Mouse (Mus musculus) heart, embryonic 10.5 days (tissue): ENCODE measurements at regions not wholly inside any gene's neighbourhood (a gene's known extent, or its start where the extent isn't known, plus 50 kb on each side); places are given as distances from the start of the nearest gene placed in this dataset.
"Not testable (repeated sequence)": the region's sequence is repeated elsewhere in the genome, so short reads cannot be mapped to it uniquely, and the experiment has no call there.

Experiments
- DNase-seq: peaks from one replicate; pipeline ENCODE4 v3.0.0-alpha.2; 2017; ENCODE audit warnings: low spot score
- H3K27ac ChIP-seq: fragments of 300-500 bp; sonication (generic); 2 replicates; pipeline ENCODE4 v1.5.1; 2016; ENCODE audit warnings: mild to moderate bottlenecking
- H3K27me3 ChIP-seq: fragments of 300-500 bp; sonication (generic); 2 replicates; pipeline ENCODE4 v1.6.1; 2016; ENCODE audit warnings: mild to moderate bottlenecking; ENCODE audit not compliant: poor library complexity, insufficient read depth, severe bottlenecking
- H3K36me3 ChIP-seq: fragments of 300-500 bp; sonication (generic); 2 replicates; pipeline ENCODE4 v1.6.1; 2016; ENCODE audit warnings: mild to moderate bottlenecking, moderate library complexity
- H3K4me1 ChIP-seq: fragments of 300-500 bp; sonication (generic); 2 replicates; pipeline ENCODE4 v1.6.1; 2016; ENCODE audit warnings: mild to moderate bottlenecking
- H3K4me3 ChIP-seq: fragments of 300-500 bp; sonication (generic); 2 replicates; pipeline ENCODE4 v1.5.1; 2016; ENCODE audit warnings: mild to moderate bottlenecking, moderate library complexity
- H3K9me3 ChIP-seq: fragments of 300-500 bp; sonication (generic); 2 replicates; pipeline ENCODE4 v1.6.1; 2016; ENCODE audit warnings: mild to moderate bottlenecking, moderate library complexity
- WGBS: fragments of 180-500 bp; shearing (Covaris S2); methylation state at CpG from one replicate; pipeline ENCODE4 v1.1.7; 2016; 5-methylcytosine and 5-hydroxymethylcytosine counted together

DNA sequence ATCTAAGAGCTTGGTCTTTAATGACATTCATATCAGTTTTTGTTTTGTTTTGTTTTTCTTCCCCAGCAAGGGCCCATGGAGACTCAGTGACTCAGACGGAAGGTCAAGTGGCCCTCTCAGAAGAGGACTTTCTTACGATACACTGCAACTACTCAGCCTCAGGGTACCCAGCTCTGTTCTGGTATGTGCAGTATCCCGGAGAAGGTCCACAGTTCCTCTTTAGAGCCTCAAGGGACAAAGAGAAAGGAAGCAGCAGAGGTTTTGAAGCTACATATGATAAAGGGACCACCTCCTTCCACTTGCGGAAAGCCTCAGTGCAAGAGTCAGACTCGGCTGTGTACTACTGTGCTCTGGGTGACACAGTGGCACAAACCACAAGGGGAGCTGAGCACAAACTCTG is 512.2 kb upstream of the Olfr1507 start:
- not testable (repeated sequence) for H3K36me3 ChIP-seq, H3K4me3 ChIP-seq, DNase-seq, H3K27ac ChIP-seq, H3K27me3 ChIP-seq, H3K9me3 ChIP-seq, H3K4me1 ChIP-seq
- WGBS, result no CpG with 5 or more reads among the region's 5 CpGs

DNA sequence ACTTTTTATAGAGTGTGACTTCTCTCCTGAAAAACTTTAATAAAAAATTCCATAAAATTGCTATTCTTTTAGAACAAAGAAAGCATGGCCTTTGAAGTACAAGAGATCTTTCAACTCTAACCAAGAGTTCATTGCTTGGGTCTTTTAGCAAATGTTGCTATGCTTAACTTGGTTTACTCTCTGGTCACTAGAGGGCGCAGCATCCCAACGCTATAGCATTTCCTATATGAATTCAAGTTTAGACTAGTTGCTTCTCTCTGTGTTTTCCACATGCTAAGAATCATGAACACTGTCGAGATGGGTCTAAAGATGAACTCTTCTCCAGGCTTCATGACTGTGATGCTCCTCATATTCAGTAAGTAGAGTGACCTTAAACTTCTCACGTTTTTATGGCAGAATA is 511.8 kb upstream of the Olfr1507 start:
- WGBS, result no CpG with 5 or more reads among the region's 4 CpGs

DNA sequence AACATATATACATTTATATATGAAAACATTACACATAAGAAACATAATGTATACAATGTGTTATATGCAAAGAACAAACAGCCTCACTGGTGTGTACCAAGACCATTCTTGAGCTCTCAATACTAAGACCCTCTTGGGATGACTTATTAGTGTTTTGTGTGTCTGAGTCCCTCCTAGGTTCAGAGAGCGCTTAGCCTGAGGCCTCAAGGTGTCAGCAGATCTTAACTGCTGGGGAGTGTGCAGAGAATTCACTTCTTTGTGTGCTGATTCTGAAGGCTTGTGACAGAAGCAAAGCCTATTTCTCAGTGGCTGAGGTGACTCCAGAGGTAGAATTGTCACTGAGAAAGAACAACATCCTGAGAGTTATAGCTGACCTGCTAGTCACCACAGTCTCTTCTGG is 505.7 kb upstream of the Olfr1507 start:
- H3K4me1 ChIP-seq, H3K27ac ChIP-seq, DNase-seq, H3K4me3 ChIP-seq, H3K36me3 ChIP-seq, H3K9me3 ChIP-seq, H3K27me3 ChIP-seq: not testable (repeated sequence)
- 84% methylated on average over 1 of the region's 1 CpGs for WGBS

More for the DNA sequence above, 511.8 kb upstream of the Olfr1507 start:
- H3K4me3 ChIP-seq, H3K4me1 ChIP-seq, H3K27ac ChIP-seq, H3K27me3 ChIP-seq, DNase-seq, H3K9me3 ChIP-seq, H3K36me3 ChIP-seq: not testable (repeated sequence)

- H3K4me3 ChIP-seq, H3K4me1 ChIP-seq, H3K9me3 ChIP-seq, H3K27ac ChIP-seq, H3K36me3 ChIP-seq, DNase-seq, H3K27me3 ChIP-seq: not testable (repeated sequence)
- 64% methylated on average over 1 of the region's 4 CpGs for WGBS
These were observed 496.7 kb upstream of the Olfr1507 start for GRCm38 (mm10) chr14:52992106-52992760.

GRCm38 (mm10) chr14:52991328-52991665 is 495.7 kb upstream of the Olfr1507 start:
- DNase-seq, H3K9me3 ChIP-seq: not testable (repeated sequence)
- WGBS, result no CpG with 5 or more reads among the region's 3 CpGs

GRCm38 (mm10) chr14:52990569-52991327 is 495.2 kb upstream of the Olfr1507 start:
- no CpG with 5 or more reads among the region's 12 CpGs for WGBS

More at GRCm38 (mm10) chr14:52991328-52991665, 495.7 kb upstream of the Olfr1507 start:
- not testable (repeated sequence) for H3K4me1 ChIP-seq, H3K4me3 ChIP-seq, H3K27me3 ChIP-seq, H3K36me3 ChIP-seq, H3K27ac ChIP-seq

DNA sequence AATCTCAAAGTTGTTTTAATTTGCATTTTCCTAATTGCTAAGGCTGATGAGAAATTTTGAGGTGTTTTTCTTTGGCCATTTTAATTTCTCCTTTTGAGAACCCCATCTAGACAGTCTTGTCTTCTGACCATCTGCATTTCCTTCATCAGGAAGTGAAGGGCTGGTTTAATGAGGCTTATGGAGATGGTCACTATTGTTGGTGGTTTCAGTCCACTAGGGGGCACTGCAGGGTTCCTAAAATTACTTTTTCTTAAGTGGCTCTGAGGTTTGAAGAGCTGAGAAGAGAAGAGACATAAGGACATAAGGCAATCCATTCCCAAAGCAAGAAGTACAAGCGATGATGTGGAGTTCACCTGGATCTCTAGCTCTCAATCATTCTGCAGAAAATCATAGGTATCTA is 494.4 kb upstream of the Olfr1507 start:
- DNase-seq, H3K4me1 ChIP-seq, H3K36me3 ChIP-seq, H3K9me3 ChIP-seq, H3K27ac ChIP-seq, H3K4me3 ChIP-seq, H3K27me3 ChIP-seq: not testable (repeated sequence)
- WGBS, result 63% methylated on average over 1 of the region's 1 CpGs

More at GRCm38 (mm10) chr14:52990569-52991327, 495.2 kb upstream of the Olfr1507 start:
- H3K9me3 ChIP-seq, H3K36me3 ChIP-seq, DNase-seq, H3K4me1 ChIP-seq, H3K27me3 ChIP-seq, H3K4me3 ChIP-seq, H3K27ac ChIP-seq: not testable (repeated sequence)

- no CpG with 5 or more reads among the region's 6 CpGs for WGBS
- H3K27me3 ChIP-seq, result not testable (repeated sequence)
These were observed 493.0 kb upstream of the Olfr1507 start for GRCm38 (mm10) chr14:52988563-52988962.

GRCm38 (mm10) chr14:52972207-52973003 is 476.9 kb upstream of the Olfr1507 start:
- no CpG with 5 or more reads among the region's 12 CpGs for WGBS
- H3K9me3 ChIP-seq, H3K4me1 ChIP-seq, H3K27me3 ChIP-seq, H3K4me3 ChIP-seq, H3K27ac ChIP-seq, H3K36me3 ChIP-seq, DNase-seq: not testable (repeated sequence)

More at GRCm38 (mm10) chr14:52988563-52988962, 493.0 kb upstream of the Olfr1507 start:
- H3K36me3 ChIP-seq, H3K27ac ChIP-seq, DNase-seq, H3K9me3 ChIP-seq, H3K4me3 ChIP-seq, H3K4me1 ChIP-seq: not testable (repeated sequence)

DNA sequence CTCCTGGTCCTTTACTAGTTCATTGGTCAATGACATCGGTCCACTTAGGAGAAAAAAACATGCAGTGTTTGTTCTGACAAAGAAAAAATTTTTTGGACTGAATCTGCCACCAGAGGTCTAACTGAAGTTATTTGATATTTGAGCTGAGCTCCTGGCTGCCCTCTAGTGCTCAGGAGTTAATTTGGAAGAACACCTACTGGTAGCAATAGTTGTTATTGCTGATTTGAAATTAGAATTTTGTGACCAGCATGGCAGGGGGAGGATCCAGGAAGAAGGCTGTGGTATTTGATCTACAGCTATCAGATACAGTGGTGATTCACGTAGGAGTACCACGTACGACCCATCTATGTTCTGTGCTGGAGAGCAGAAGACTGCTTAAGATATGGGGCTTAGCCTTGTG is 466.6 kb upstream of the Olfr1507 start:
- not testable (repeated sequence) for H3K4me1 ChIP-seq

GRCm38 (mm10) chr14:52956515-52956914 is 461.0 kb upstream of the Olfr1507 start:
- H3K4me3 ChIP-seq, H3K36me3 ChIP-seq, DNase-seq, H3K27me3 ChIP-seq, H3K4me1 ChIP-seq, H3K27ac ChIP-seq, H3K9me3 ChIP-seq: not testable (repeated sequence)
- WGBS, result 70% methylated on average over 2 of the region's 2 CpGs

More for the DNA sequence above, 466.6 kb upstream of the Olfr1507 start:
- not testable (repeated sequence) for H3K27ac ChIP-seq, H3K27me3 ChIP-seq, DNase-seq, H3K36me3 ChIP-seq, H3K9me3 ChIP-seq, H3K4me3 ChIP-seq
- WGBS, result 69% methylated on average over 3 of the region's 4 CpGs

DNA sequence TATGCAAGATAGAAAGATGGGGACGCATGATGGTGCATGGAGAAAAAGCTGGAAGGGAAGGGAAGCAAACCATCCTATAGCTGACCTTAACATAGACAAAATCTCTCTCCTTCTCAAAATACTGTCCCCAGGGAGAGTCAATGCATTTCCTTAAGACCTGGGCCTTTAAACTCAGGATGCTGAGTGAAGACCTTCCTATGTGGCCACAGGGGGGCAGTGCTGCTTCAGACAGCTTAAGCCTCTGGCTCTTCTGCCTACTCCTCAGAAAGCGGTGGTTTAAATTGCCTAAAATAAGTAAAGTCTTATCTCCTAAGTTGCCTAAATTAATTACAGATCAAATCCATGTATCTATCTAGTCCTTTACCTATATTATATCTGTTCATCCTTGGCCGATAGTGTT is 449.4 kb upstream of the Olfr1507 start:
- not testable (repeated sequence) for H3K4me1 ChIP-seq, H3K9me3 ChIP-seq, H3K27ac ChIP-seq, H3K27me3 ChIP-seq, DNase-seq, H3K36me3 ChIP-seq, H3K4me3 ChIP-seq
- WGBS, result no CpG with 5 or more reads among the region's 3 CpGs

GRCm38 (mm10) chr14:52942438-52942837 is 446.9 kb upstream of the Olfr1507 start:
- not testable (repeated sequence) for H3K36me3 ChIP-seq, H3K4me3 ChIP-seq, H3K4me1 ChIP-seq, DNase-seq, H3K27ac ChIP-seq, H3K9me3 ChIP-seq, H3K27me3 ChIP-seq
